Mouse (Mus musculus) testis, postnatal 14 days (tissue): ENCODE results near the gene Lig4.

Experiments used
- DNase-seq: peaks from one replicate; pipeline ENCODE4 v3.0.0; 2021; ENCODE audit warnings: low spot score

Gene Lig4

DNA sequence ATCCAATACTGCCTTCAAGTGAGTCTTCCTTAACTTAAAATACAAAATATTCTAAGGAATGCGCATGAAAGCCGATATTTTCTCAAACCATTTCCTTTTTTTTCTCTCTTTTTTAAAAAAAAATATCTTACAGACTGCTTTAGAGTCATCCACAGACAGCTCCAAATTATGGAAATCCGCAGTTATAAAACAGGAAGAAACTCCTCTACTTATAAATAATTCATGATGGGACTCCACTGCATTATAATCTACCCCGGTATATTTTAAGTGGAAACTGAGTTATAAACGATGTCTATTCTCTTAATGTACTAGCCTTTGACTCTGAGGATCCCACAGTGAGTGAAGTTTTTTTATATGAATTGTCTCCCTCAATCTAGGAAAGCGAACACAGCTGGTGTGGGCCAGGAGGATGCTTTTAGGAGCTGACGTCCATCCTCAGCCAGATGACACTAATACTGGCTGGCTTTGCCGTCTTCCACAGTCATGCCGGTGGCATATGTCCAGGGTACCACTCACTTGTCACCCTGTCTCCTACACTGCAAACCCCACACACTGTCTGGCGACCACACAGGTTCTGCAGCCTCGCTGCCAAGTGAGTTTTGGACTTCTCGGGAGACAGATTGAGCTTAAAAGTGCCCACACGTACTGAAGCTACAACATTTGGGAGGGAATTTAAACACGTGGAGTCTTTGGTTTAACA is 47.6 kb downstream of the Lig4 start:
- no peak for DNase-seq
